Mouse (Mus musculus) cortical plate, adult 2 months (tissue): ENCODE results near the gene Slf2.

ENCODE experiments used
- CTCF ChIP-seq: fragments of 200-500 bp; IDR thresholded peaks from 2 replicates; pipeline ENCODE4 v1.5.1; 2011; ENCODE audit warnings: mild to moderate bottlenecking, control low read depth, low read length; ENCODE audit not compliant: insufficient read depth; ENCODE audit errors: extremely low read depth
- POLR2A ChIP-seq: fragments of 200-500 bp; IDR thresholded peaks from 2 replicates; pipeline ENCODE4 v1.6.1; 2011; ENCODE audit warnings: mild to moderate bottlenecking, low read length, control low read depth; ENCODE audit not compliant: insufficient read depth; ENCODE audit errors: extremely low read depth

DNA sequence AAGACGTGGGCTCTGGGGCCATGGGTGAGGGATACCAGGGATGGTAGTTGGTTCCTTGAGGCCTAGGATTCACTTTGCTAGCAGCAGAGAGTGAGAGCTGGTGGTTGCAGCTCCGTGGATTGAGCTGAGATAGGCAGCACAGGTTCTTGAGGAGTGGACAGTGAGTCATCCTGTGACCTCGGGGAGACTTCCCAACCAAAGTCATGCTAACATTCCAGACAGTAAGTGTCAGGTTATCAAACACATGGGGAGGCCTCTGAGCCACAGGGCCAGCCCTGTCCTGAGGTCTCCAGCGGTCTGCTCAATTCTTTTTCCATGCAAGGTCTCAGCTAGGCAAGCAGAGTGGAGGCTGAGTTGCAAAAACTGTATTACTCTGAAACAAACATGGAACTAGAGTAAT is 79.7 kb downstream of the Slf2 start:
- TF ChIP-seq CTCF (no peak), POLR2A (no peak)
